Mouse (Mus musculus): Measurements from ENCODE around the gene Zfp950.

DNA sequence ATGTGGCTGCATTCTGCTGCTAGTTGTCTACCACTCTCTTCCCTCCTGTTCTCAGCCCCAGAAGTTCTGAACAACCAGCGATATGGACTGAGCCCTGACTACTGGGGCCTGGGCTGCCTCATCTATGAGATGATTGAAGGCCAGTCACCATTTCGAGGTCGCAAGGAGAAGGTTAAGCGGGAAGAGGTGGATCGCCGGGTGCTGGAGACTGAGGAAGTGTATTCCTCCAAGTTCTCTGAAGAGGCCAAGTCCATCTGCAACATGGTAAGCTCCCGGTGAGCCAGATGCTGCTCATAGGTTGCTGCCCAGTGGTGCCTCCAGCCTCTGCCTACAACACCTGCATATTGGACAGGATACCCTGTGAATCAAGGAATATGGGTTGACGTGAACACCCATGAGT, 57.6 kb downstream of the Zfp950 start:
- no peak for TF ChIP-seq CTCF (IDR thresholded peaks at IDR 0.05; ENCODE audit: low read depth, low read length)
- TF ChIP-seq POLR2A (IDR thresholded peaks at IDR 0.05; ENCODE audit: insufficient read depth, low read length) = no peak
- no peak for TF ChIP-seq EP300 (IDR thresholded peaks at IDR 0.05; ENCODE audit: insufficient read depth, low read depth, low read length)

All from ES-Bruce4 (cell line).